Comparison of ENCODE assay signal across 8 mouse cellular contexts in genomic region chr3:97888168-97888901, GRCm38 (mm10). TPM values are rescaled to one million over a fixed set of nuclear protein-coding genes. Genes with fewer than 3 reads are reported as not detected.
DNase-seq lines count a peak whose midpoint lies in the region; ATAC-seq and TF ChIP-seq lines count a peak whose summit lies in the region.

Pde4dip (minus strand) TSS chr3:97888707.

- peak within 1 kb of the TSS; percentile 21; the same call in 1 of the 2 replicates for H3K4me3 ChIP-seq in lung, postnatal 0 days (ENCODE audit: low read depth, low read length)
- peak within 1 kb of the TSS; percentile 66 for H3K4me3 ChIP-seq in hindbrain, embryonic 10.5 days
- H3K4me3 ChIP-seq in neural tube, embryonic 13.5 days = peak within 1 kb of the TSS; percentile 65

- H3K4me1 ChIP-seq in lung, postnatal 0 days (ENCODE audit: insufficient read depth, low read depth, low read length) = no peaks in the 10 kb centered on the region
- H3K4me1 ChIP-seq in hindbrain, embryonic 10.5 days (replicated peaks) = peaks cover 11% of the 10 kb centered on the region
- H3K4me1 ChIP-seq in neural tube, embryonic 13.5 days (replicated peaks) = peaks cover 15% of the 10 kb centered on the region

- peak within 1 kb of the TSS; percentile 36 for H3K4me2 ChIP-seq in lung, postnatal 0 days (replicated peaks; ENCODE audit: low read depth, low read length)
- H3K4me2 ChIP-seq in neural tube, embryonic 13.5 days = peak within 1 kb of the TSS; percentile 84

- H3K9ac ChIP-seq in lung, postnatal 0 days (replicated peaks; ENCODE audit: low read depth) = no peak within 1 kb of the TSS
- peak within 1 kb of the TSS; percentile 87 for H3K9ac ChIP-seq in neural tube, embryonic 13.5 days

- H3K27me3 ChIP-seq in lung, postnatal 0 days (replicated peaks; ENCODE audit: insufficient read depth, low read length) = peaks cover 14% of the 10 kb centered on the region
- peaks cover 45% of the 10 kb centered on the region for H3K27me3 ChIP-seq in hindbrain, embryonic 10.5 days (ENCODE audit: insufficient read depth, poor library complexity, severe bottlenecking)
- peaks cover 23% of the 10 kb centered on the region for H3K27me3 ChIP-seq in neural tube, embryonic 13.5 days

- H3K27ac ChIP-seq in lung, postnatal 0 days (ENCODE audit: low read length) = no peak within 1 kb of the TSS
- peak within 1 kb of the TSS; percentile 72 for H3K27ac ChIP-seq in hindbrain, embryonic 10.5 days
- H3K27ac ChIP-seq in neural tube, embryonic 13.5 days (replicated peaks) = peak within 1 kb of the TSS; percentile 81

- intact Hi-C loops in left cerebral cortex, postnatal 25 days (cut with DNase I) = loop anchor here (5.0 kb wide), 1 partner anchor 121 kb away; no protein-coding TSS in a partner anchor

- no peak for ATAC-seq in lung, postnatal 0 days
- peak; percentile 85 for ATAC-seq in frontal cortex, adult (ENCODE audit: low TSS enrichment)
- ATAC-seq in neural tube, embryonic 13.5 days (ENCODE audit: low read depth) = peak; percentile 88

- TF ChIP-seq EP300 in lung, postnatal 0 days (IDR thresholded peaks at IDR 0.05) = no peak

- no peak for DNase-seq in lung, postnatal 0 days (ENCODE audit: low spot score)
- no peak for DNase-seq in lung, postnatal 36 days
- peak; percentile 86 to 90 for DNase-seq in cerebellum, adult 18-20 months
- DNase-seq in hindbrain, embryonic 10.5 days (ENCODE audit: low spot score) = peak; percentile 44
- DNase-seq in left cerebral cortex, postnatal 25 days (ENCODE audit: low spot score in 2 of 2) = peak; percentile 72 to 87
- no peak for DNase-seq in c-Kit-positive CD71-positive TER-119-positive erythroid progenitor cells, embryonic 14.5 days (ENCODE audit: low spot score)

- no peaks in the 10 kb centered on the region for H3K9me3 ChIP-seq in lung, postnatal 0 days (ENCODE audit: low read length)
- no peaks in the 10 kb centered on the region for H3K9me3 ChIP-seq in hindbrain, embryonic 10.5 days
- no peaks in the 10 kb centered on the region for H3K9me3 ChIP-seq in neural tube, embryonic 13.5 days

- WGBS in lung, postnatal 0 days = 2% methylated on average over 44 of the region's 44 CpGs
- 2% methylated on average over 44 of the region's 44 CpGs for WGBS in hindbrain, embryonic 10.5 days
- 2% methylated on average over 44 of the region's 44 CpGs for WGBS in neural tube, embryonic 13.5 days

- H3K36me3 ChIP-seq in lung, postnatal 0 days (ENCODE audit: insufficient read depth, low read length) = no peaks in the 10 kb centered on the region
- H3K36me3 ChIP-seq in hindbrain, embryonic 10.5 days = no peaks in the 10 kb centered on the region
- no peaks in the 10 kb centered on the region for H3K36me3 ChIP-seq in neural tube, embryonic 13.5 days

- no peak for TF ChIP-seq CTCF in lung, postnatal 0 days (IDR thresholded peaks at IDR 0.05)

RNA-seq across cellular contexts. Expression of gene Pde4dip, which starts in this region (rescaled TPM):
- polyA plus RNA-seq in lung, postnatal 0 days (2015; fragmentation: Nextera tagmentation; extraction: Ambion mirVana) = 7.1 and 8.5 TPM in 2 replicates
- 22.4 and 29.4 TPM in 2 replicates for polyA plus RNA-seq in hindbrain, embryonic 10.5 days (2016; fragmentation: Nextera tagmentation; extraction: Ambion mirVana)
- 100 to 1,000 TPM; 246 to 251 TPM for total RNA-seq in left cerebral cortex, postnatal 25 days (2021)
- polyA plus RNA-seq in neural tube, embryonic 13.5 days (2015; fragmentation: Nextera tagmentation; extraction: Ambion mirVana) = 62.7 and 66.6 TPM in 2 replicates

Comparison
In these comparisons a context has a peak if more than half of its experiments do, and no peak if none do; other contexts are left out.
1. DNase-seq: peak in cerebellum, adult 18-20 months (2 of 2), hindbrain, embryonic 10.5 days (single experiment) and left cerebral cortex, postnatal 25 days (2 of 2); none in lung, postnatal 0 days (single experiment), lung, postnatal 36 days (single experiment) and c-Kit-positive CD71-positive TER-119-positive erythroid progenitor cells, embryonic 14.5 days (single experiment).
2. Peak in every context shown above with its lines, with median percentiles within 50 percentile points of each other: H3K4me3 ChIP-seq.